Mouse (Mus musculus) retina, postnatal 7 days (tissue): Measurements from ENCODE around the gene Clk4.

Experiments used
- DNase-seq: peaks from one replicate; pipeline ENCODE4 v3.0.0-alpha.2; 2012; ENCODE audit warnings: low read depth, low spot score

Clk4 gene

DNA sequence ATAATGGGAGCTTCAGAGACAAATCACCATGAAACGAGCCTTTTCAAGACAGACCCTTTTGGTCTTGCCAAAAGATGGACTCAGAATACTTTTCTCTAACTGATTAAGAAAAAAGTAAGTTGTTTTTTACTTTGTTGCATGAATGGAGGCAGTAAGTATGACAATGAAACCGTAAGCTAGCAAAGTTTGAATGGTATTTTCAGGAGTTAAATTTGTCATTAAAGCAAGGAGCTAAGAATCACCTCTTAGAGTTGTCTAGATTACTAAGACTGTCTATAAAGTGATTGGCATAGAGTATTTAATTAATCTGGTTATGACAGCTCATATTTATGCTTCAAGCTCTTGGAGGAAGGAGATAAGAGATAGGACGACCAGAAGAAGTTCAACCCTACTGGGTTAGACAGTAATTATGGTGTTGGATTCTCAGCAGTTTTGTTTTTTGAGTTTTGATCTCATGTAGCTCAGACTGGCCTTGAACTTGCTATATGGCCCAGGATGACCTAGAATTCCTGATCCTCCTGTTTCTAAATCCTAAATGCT, at the start of gene Clk4:
Clk4 (plus strand) TSS at position 51 of the 540 bp plus-strand sequence.
- DNase-seq = no peak

DNA sequence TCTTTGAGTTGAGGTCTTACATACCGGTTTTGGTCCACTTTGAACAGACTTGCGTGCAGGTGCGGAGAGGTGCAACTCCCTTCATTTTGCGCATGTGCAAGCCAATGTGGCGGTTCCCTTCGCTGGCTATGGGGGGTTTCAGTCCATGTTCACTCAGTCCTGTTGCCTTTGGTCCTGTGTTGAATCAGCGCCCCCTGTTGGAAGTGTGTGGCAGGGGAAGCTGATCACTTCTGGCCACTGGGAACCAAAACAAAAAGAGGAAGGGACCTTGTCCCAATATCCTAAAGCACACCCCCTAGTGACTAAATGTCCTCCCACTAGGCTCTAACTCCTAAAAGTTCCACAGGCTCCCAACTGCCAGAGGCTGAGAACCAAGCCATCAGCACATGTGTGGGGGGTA, 47.5 kb upstream of the Clk4 start:
- DNase-seq = no peak

DNA sequence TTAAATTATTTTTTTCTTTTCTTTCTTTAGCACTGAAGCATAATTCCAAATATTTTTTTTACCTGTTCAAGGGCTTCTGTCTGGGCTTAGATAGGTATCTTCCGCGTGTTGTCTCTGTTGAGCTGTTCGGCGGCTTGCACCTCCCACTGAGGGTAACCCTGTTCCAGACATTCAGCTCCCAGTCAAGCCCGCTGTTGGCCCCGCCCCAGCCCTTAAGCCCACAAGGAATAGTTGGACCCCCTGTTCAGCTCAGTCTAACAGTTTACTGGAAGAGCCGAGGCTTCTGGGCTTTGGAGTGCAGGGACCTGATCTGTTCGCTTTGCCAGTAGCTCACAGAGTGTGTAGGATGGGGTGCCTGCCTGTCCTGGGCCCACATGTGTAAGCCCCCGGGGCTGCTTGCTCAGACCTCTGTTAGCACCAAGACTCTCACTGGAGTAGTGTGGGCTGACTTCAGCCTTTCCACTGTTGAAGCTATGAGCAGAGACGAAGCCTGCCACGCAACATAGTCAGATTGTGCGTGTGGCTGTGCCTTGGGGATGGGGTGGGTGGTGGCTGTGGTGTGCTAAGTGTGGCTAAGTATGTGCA, 42.0 kb upstream of the Clk4 start:
- DNase-seq = no peak

DNA sequence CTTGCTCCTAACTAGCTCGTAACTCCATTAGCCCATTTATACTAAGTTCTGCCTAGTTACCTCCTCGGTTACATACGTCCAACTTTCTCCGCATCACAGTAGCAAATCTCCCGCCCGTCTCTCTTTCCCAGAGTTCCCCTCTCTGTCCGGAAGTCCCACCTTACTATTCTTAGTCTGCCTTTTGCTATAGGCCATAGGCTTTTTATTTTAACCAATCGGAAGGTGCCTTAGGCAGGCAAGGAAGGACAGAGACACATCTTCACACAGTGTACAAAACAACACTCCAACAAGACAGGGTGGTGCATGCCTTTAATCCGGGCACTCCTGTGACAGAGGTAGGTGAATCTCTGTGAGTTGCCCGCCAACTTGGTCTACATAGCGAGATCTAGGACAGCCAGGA, 41.2 kb upstream of the Clk4 start, which contains the start of gene Gm12569:
Gm12569 (plus strand) TSS at position 166 of the 400 bp plus-strand sequence.
- no peak for DNase-seq

DNA sequence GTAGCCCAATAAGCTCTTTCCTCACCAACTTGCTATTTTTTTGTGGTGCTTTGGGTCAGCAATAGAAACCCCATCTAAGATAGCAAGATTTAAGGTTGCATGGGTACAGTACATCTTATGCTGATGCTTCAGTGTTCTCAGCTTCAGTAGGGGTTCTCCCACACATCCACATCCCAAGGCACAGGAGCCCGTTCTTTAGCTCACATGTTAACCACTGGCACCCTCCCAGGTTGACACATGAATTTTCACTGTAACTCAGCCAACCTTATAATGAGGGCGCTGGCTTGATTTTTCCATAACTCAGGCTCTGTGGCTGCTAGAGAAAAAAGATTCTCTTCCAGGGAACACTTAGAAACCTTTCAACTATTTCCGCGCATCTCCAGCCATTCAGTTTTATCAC, 34.4 kb upstream of the Clk4 start:
- DNase-seq = no peak

DNA sequence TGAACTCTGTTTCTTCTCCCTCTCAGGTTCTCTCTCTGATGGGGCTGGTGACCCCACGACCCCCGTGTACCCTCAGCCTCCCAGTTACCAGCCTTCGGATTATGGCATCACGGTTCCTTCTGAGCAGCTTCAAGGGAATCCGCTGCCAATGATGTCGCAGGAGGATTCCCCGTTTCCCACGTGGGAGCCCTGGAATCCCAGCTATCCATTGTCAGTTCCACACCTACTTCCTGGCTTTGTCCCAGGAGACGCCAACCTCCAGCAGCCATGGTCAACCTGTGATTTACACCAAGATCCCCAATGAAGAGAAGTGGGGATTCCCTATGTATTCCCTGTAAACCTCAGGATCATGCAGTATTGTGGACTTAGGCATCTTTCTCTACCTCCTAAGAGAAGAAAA, 26.9 kb upstream of the Clk4 start:
- no peak for DNase-seq

DNA sequence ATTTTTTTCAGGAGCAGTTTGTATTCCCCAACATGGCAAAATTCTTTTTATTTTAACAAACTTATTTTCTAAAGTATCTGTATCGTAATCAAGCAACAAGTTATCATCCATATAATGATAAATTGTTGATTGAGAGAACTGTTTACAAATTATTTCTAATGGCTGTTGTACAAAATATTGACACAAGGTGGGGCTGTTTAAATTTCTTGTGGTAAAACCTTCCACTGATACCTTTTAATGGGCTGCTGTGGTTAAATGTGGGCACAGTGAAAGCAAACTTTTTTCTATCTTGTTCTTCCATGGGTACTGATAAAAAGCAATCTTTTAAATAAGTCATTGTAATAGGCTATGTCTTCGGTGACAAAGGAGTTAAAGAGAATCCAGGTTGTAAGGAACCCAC, 18.6 kb upstream of the Clk4 start:
- no peak for DNase-seq

DNA sequence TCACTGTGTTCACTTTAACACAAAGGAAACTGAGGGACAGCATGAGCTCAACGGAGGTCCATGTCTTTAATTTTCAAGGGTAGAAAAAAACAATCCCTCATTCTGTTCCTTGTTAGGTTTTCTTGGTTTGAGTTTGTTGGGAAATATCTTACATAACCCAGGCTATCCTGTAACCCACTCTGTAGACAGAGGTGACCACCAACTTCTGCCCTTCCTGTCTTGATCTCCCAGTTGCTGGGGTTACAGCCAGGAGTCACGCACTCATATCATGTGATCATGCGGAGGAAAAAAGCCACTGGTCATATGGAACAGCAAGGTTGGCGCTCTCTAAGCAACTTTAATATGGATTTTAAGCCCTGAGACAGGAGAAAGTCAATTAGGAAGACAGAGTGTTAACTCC, 4.5 kb upstream of the Clk4 start:
- no peak for DNase-seq

DNA sequence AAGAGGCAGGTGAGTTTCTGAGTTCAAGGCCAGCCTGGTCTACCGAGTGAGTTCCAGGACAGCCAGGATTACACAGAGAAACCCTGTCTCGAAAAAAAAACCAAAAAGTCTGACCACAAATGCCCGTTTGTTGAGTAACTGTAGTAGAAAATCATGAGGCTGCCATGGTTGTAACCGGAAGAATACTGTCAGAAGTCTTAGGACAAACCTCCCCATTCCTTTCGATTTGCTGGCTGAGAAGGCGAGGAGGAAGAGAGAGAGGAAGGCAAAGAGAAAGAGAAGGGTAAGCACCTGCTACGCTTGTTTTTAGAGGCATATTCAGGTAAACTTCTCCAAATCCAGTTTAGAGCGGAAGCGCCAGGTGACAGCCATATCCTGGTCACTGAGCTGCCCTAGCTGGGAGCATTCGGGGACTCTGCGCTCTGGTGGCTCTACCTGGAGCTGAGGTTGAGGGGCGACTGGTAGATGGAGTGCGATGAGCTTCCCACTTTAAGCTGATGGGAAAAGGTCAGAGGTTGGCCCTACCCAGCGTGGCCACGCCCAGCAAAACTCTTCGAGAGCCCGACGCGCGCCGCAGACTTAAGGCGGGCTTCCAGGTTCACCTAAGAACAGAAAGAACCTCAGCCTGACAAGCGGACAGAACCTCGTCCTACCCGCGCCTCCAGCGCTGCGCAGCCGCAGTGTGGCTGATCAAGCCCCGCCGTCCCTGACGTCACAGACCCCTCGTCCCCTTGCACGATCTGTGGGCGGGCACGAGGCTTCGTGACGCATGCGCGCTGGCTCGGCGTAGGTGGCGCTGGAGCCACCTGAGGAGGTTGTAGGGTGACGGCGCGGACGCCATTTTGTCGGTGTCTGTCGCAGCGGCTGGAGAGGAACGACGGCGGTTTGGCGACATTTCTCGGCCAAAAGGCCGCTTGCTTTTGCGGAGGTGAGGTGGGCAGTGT, 1.1 kb downstream of the Clk4 start, which contains the start of gene BC049762:
BC049762 (minus strand) TSS at position 705 of the 944 bp plus-strand sequence.
- peak; percentile 98 for DNase-seq

DNA sequence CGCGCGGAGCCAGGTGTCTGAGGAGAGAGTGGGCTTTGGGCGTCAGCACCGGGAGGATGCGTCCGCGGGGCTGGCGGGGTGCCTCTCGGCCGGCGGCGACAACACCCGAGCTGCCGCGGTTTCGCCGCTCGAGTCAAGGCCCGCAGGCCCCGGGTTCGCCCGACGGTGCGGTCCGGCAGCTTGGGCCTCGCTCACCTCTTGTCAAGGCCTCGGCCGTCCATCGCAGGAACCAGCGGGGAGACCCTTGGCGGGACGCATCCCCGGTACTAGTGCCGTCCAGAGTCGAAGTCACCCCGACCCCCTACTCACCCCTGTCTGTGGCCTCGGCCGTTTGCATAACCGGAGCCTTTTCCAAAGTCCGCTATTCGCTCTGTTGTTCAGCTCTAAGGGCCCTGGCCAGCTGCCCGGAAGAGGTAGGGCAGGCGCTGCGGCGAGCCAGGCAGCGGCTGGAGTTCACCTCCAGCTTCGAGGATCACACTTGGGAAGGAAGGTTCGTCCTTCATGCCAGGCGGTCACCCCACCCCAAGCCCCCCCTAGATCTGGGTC, 1.8 kb downstream of the Clk4 start:
- no peak for DNase-seq

DNA sequence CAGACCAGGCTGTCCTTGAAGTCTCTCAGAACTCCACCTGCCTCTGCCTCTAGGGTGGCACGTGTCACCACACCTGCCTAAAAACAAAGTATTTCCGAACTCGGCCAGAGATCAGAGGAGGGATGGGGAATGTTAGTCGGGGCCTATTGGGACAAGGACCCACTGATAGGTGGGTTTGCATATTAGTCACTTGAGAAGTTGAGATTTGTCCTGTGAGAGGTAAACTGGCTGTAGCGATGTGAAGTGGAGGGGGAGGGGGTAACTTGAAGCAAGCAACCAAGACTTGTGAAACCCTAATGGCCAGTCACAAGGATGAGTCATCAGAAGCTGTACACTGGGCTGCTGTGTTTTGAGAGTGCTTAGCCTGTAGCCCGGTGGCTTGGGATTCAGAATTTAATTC, 2.8 kb downstream of the Clk4 start:
- no peak for DNase-seq

DNA sequence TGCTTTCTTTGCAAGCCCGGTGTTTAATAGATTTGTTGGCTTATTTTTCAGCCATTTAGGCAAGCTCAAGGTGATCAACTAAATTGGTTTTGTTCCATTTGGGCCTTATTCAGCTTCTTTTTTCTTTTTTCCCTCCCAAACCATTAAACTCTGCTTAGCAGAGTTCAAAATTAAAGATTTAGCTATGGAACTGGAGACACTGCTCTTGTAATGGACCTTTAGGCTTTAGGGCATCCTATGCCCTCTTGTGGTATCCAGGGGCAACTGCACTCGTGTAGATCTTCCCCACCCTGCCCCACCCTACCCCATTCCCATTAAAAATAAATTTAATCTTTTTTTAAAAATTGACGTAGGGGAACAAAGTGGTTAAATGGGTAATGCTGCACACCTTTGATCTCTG, 3.8 kb downstream of the Clk4 start:
- DNase-seq = no peak

DNA sequence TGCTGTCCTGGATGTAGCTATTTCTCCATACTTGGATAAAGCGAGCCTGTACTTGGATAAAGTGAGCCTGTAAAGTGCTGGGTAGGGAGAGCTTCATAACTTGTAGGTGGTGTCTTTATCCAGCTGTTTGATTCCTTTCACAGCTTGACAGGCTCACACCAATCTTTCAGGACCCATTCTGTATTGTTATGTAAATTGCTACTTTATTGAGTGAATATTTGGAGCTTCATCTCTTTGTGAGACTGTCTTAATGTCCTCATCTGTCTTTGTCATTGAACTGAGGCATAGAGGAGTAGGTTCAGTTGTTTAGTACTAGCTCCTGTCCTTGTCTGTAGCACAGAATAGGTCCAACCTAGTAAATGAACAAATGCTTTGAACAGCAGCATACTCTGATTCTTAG, 12.9 kb downstream of the Clk4 start:
- DNase-seq = no peak

DNA sequence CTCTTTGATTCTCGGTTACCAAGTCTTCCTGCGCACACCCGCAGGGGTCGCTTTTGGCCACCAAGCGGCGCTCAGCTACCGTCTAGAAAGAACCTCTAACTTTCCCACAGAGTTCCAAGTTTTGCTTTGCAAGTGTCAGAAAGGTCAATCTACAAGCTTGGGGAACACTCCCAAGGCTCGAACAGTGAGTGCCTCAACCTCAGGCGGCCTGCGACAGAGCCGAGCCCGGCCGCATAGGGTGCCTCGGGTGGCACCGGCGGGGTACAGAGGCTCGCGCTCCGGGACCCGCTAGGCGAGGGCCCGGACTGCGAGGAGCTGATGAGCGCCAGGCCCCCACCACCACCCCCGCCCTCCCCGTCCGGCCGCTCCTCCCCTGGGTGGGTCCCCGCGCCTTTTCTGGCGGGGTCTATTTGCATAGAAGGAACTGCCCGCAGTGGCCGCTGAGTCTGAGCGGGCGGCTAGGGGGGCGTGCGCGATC, 28.1 kb downstream of the Clk4 start, which contains the start of gene Col23a1:
Col23a1 (plus strand) TSS at position 357 of the 478 bp plus-strand sequence.
- peak; percentile 54 for DNase-seq

DNA sequence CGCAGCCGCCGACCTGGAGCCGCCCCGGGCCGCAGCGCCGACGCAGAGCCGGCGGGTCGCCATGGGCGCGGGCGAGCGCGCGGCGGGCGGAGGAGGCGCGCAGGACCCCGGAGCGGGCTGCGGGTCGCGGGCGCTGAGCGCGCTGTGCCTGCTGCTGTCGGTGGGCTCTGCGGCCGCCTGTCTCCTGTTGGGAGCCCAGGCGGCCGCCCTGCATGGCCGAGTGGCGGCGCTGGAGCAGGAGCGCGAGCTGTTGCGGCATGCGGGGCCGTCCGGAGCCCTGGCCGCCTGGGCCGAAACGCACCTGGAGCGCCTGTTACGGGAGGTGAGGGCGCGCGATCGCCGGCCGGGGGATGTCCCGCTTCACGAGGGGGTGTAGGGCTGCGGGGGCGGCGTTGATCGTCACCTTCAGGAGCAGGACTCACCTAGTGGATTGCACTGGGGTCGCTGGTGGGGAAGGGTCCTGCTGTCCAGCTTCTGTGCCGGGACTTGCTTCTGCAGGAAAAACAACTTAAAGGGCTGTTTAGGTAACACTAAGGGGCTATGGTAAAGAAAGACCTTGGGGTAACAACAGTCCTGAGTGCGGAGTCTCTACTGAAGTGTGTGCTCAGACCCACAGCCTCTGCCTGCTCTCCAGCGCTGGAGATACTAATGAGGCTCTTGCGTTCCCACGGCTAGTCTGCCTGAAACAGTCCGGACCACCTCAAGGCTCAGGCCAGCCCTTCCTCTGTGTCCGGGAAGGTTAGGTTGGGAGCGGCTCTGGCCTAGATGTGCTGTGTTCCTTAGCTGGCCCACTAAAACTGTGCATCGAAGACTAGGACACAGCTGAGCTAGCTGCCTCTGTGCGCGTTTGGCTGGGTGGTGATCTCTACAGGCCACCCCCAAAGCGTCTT, 28.8 kb downstream of the Clk4 start:
- DNase-seq = peak; percentile 29

DNA sequence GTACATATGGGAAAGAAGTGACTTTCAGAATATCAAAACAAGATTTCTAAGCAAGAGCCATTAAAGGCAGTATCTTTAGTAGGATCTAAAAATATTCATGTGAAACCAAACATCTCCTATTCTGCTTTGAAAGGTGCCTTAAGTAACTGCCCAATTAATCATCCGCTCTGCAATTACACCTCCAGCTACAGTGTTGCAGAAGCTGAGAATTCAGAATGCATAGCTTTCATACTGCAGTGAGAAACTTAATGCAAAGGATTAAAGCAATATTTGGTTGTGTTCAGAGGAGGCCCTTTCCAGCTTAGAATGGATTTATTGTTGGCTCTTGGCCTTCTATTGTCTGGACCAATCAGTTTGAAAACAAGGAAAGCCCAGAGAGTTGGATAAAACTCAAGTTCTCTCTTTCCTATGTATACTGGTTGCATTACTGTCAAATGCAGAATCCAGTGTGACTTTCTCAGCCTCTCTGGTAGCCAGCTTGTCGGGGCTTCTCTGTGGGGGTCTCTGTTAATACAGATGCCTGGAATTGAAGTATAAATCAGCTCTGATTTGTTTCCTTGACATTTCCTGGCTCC, 32.5 kb downstream of the Clk4 start:
- no peak for DNase-seq

DNA sequence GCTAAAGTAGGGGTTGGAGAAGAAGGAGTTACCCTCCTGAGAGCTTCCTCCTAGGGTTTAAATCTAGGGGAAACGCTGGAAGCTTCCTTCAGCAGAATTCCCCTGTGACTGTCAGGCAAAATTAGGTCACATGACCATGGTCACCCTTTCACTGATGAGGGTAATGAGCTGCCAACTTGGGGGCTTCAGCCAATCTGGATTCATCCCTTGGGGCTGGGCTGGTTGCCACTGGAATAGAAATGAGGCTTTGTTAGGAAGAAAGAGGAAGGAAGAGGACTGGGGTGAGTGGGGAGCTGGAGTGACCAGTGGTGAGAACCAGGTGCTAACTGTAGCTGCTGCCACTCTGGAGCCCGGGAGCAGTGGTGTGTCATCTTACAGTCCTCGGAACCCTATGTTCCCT, 34.2 kb downstream of the Clk4 start:
- no peak for DNase-seq

DNA sequence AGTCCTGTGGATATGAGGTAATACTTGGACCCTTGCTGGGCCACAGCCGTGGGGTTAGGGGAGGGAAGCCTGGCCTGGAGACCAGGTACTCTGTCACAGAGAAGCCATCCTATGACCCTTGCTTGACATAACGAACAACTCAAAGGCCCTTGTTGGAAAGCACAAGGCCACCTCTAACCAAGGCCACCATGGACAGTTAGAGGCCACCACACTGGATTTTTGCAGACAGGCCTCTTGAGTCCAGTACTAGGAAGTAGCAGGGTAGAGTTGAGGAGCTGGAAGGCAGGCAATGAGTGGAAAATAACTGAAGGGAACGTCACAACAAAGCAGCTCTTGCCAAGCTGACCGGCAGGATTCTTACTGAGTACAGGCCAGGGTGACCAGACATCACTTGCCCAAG, 37.2 kb downstream of the Clk4 start:
- no peak for DNase-seq

DNA sequence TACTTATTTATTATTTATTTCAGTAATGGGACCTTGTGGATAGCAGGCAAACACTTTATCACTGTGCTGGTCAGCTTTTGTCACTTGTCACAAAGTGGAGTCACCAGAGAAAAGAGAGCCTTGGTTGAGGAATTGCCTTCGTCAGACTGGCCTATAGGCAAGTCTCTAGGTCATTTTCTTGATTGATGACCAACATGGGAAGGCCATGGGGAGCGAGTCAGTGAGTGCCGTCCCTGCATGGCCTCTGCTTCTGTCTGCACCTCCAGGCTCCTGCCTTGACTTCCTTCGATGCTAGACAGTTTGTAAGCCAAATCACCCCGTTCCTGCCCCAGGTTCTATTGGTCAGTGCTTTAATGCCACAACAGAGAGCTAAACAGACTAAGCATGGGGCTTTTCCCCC, 40.9 kb downstream of the Clk4 start:
- no peak for DNase-seq

DNA sequence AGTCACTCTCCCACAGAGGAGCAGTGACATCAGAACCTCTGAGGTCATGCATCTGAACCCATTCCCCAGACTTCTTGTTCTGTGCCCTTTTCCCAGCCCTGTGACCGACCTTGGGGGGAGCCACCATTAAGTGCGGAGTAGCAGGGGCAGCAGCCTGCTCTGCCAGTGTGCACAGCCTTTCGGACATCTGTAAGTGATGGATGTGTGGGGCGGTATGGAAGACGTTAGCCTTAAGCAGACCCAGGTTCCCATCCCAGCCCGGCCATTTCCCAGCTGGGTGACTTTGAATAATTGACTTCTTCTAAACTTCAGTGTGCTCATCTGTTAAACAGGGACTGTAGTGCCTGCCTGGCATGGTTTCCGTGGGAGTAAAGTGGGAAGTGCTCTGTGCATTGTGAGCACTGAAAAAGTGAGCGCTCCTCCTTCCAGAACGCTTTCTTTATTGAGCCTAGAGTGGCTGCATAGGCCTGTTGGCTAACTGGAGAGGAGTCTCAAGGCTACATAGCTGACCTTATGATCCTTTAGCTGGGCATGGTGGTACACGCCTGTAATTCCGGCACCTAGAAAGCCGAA, 42.5 kb downstream of the Clk4 start:
- DNase-seq = no peak
